Mouse (Mus musculus) brain, embryonic 14.5 days (tissue): ENCODE data around the gene Atp1a3. TPM values are rescaled to one million over a fixed set of nuclear protein-coding genes. Genes with fewer than 3 reads are reported as not detected.

ENCODE experiments used
- DNase-seq: peaks from one replicate; pipeline ENCODE4 v3.0.0-alpha.2; 2011; ENCODE audit warnings: low read depth
- CTCF ChIP-seq: fragments of 200-500 bp; IDR thresholded peaks from 2 replicates; pipeline ENCODE4 v1.5.1; 2012; ENCODE audit warnings: inconsistent platforms, mild to moderate bottlenecking, moderate library complexity, borderline replicate concordance; ENCODE audit not compliant: insufficient read depth, insufficient read length; ENCODE audit errors: extremely low read depth
- POLR2A ChIP-seq: fragments of 200-500 bp; IDR thresholded peaks from 2 replicates; pipeline ENCODE4 v1.6.1; 2012; ENCODE audit warnings: mild to moderate bottlenecking, inconsistent platforms, borderline replicate concordance; ENCODE audit not compliant: poor library complexity, insufficient read depth, insufficient read length, severe bottlenecking; ENCODE audit errors: extremely low read depth
- polyA plus RNA-seq: library from polyadenylated mRNA; depleted of rRNA; stranded (reverse); fragments of >200 nt; gene quantifications from 2 replicates; pipeline ENCODE4 v1.2.3, GENCODE M21; 2012; rRNA removed

Atp1a3 gene
- polyA plus RNA-seq, 1 experiment, result 331 TPM

DNA sequence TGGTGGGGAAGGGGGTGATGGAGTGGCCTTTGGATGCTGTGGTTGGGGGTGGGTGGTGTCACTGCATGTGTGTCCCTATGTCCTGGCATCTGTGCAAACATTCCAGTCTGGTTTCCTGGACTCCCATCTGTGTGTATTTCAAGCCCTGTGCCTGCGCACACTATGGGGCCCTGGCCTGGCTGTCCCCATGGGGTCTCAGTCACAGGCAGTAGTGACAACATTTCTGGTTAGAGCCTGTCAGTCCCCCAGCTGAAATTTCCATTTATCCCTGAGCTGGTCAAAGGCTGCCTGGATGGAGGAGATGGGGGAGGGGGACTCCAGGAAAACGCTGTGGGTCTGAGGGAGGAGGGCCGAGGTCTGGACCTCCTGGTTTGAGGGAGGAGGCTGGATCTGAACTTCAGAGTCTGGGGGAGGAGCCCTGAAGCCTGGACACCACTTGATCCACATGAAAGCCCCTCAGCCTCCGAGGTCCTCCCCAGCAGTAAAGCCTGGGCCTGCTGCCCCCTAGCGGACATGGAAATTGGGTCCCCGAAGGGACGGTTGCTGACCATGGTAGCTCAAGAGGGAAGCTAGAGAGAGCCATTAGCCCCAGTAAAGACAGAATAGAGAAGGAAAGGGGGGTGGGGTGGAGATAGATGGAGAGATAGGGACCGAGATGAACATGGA lies 55.7 kb downstream of the Atp1a3 start:
- TF ChIP-seq POLR2A, result no peak
- peak; percentile 91 for TF ChIP-seq CTCF
- DNase-seq, result peak; percentile 75

- DNase-seq, result peak; percentile 34
- TF ChIP-seq CTCF (no peak), POLR2A (no peak)
These were observed 57.0 kb downstream of the Atp1a3 start for GRCm38 (mm10) chr7:24948774-24949173.

DNA sequence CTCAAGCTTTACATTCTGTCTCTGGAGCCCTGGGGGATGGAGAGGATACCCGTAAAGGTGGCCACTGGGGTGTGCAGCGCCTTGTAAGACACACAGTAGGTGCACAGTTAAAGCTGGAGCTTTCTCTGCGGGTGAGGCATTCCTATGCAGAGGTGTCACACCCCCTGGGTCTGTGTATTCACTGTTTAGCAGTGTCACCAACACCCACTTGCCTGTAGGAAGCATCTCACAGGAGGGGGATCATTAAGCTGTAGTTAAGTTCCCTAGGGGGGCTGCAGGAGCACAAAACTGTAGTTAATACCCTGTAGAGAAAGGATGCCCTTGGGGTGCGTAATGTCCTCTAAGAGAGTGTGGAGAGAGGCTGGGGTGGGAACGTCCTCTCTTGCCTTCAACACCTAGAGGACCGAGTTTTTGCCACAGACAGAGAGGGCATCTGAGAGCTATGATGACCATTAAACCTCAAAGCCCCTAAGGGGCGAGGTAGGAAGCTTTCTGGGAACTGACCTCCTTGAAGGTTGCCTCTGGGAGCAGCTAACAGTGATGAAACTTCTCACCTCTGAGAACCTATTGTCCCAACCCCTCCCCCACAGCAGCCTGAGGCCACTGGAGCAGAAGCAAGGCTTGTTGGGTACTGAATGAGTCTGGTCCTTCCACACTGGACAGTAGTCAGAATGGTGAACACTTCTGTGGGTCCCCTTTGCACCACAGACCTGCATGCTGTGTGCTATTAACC lies 58.3 kb downstream of the Atp1a3 start:
- TF ChIP-seq POLR2A (no peak), CTCF (no peak)
- DNase-seq, result no peak

DNA sequence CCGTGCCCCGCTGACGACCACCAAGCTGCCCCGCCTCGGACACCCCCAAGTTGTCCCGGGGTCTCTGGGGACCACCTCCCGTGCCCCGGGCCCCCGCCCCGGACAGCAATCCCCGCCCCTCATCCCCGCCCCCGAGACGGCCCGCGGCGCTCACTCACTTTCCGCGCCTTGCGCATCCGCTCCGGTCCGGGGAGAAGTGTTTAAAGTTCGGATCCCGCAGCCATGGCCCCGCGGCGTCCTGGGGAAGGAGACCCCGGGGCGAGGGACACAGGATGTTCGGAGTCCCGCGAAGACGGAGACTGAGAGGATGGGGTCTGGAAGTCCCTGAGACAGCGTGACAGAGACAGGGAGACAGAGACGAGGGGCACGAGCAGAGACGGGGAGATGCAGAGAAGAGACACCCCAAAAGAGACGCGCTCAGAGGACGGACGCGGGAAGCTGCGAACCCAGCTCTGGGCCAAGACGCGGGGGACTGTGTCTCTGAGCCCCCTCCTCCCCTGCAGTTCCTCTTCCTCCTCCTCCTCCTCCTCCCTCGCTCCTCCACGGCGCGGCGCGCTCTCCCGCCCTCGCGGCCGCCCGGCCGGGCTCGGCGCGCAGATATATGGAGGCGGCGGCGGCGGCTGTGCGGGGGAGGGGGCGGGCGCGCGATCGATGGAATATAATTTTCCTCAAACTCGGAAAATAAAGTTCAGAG lies 61.4 kb downstream of the Atp1a3 start, which contains the start of gene Gm4881:
Gene Gm4881, minus strand, starts transcription at position 238 of the 694 bp plus-strand sequence.
- DNase-seq, result no peak
- no peak for TF ChIP-seq CTCF

GRCm38 (mm10) chr7:24943641-24944040 lies 62.1 kb downstream of the Atp1a3 start:
- TF ChIP-seq CTCF (no peak), POLR2A (no peak)
- DNase-seq, result no peak

- TF ChIP-seq POLR2A (no peak), CTCF (no peak)
- no peak for DNase-seq
These were observed 74.1 kb downstream of the Atp1a3 start for GRCm38 (mm10) chr7:24931651-24932050.

GRCm38 (mm10) chr7:24930475-24930874 lies 75.3 kb downstream of the Atp1a3 start:
- no peak for TF ChIP-seq POLR2A
- no peak for TF ChIP-seq CTCF
- no peak for DNase-seq

Other genes with a start within 250 kb of the Atp1a3 start
- gene Cd177, start 245.6 kb downstream of the Atp1a3 start, polyA plus RNA-seq, result 0.15 and 0.19 TPM in 2 replicates
- 0.19 and 0.24 TPM in 2 replicates for gene Ceacam10, start 228.8 kb downstream of the Atp1a3 start, polyA plus RNA-seq
- gene Gm9844, start 143.7 kb downstream of the Atp1a3 start, polyA plus RNA-seq, result 42.6 and 58.0 TPM in 2 replicates
- gene Lypd4, start 136.0 kb downstream of the Atp1a3 start, polyA plus RNA-seq, result 0.08 TPM in 1 of 2 replicates, not detected in the other
- 0.08 and 0.11 TPM in 2 replicates for gene Dmrtc2, start 135.9 kb downstream of the Atp1a3 start, polyA plus RNA-seq
- 624 and 715 TPM in 2 replicates for gene Rps19, start 121.6 kb downstream of the Atp1a3 start, polyA plus RNA-seq
- gene Cd79a, start 108.6 kb downstream of the Atp1a3 start, polyA plus RNA-seq, result 0.31 and 0.67 TPM in 2 replicates
- 196 and 264 TPM in 2 replicates for gene Arhgef1, start 103.0 kb downstream of the Atp1a3 start, polyA plus RNA-seq
- 5.9 and 11.2 TPM in 2 replicates for gene Gm4881, start 61.5 kb downstream of the Atp1a3 start, polyA plus RNA-seq
- gene Rabac1, start 33.2 kb downstream of the Atp1a3 start, polyA plus RNA-seq, result 244 and 306 TPM in 2 replicates
- gene Grik5, start 66.4 kb upstream of the Atp1a3 start, polyA plus RNA-seq, result 155 and 186 TPM in 2 replicates
- 45.4 and 46.2 TPM in 2 replicates for gene Zfp574, start 66.6 kb upstream of the Atp1a3 start, polyA plus RNA-seq
- 44.6 and 57.5 TPM in 2 replicates for gene Pou2f2, start 173.8 kb upstream of the Atp1a3 start, polyA plus RNA-seq
- 19.1 and 19.7 TPM in 2 replicates for gene Dedd2, start 214.7 kb upstream of the Atp1a3 start, polyA plus RNA-seq
- 9.0 and 10.0 TPM in 2 replicates for gene Zfp526, start 215.5 kb upstream of the Atp1a3 start, polyA plus RNA-seq
- 224 and 265 TPM in 2 replicates for gene Gsk3a, start 231.9 kb upstream of the Atp1a3 start, polyA plus RNA-seq
- 20.2 and 28.4 TPM in 2 replicates for gene Erf, start 244.8 kb upstream of the Atp1a3 start, polyA plus RNA-seq